Mouse (Mus musculus) embryo, embryonic 11 days (tissue): Measurements from ENCODE around the gene Patj.
A peak's percentile ranks its signal among the peaks of the same experiment; 100 is the strongest.
"Not testable (repeated sequence)": the region's sequence is repeated elsewhere in the genome, so short reads cannot be mapped to it uniquely, and the experiment has no call there.

Experiments used
- DNase-seq: peaks from one replicate; pipeline ENCODE4 v3.0.0-alpha.2; 2015

Patj gene

GRCm38 (mm10) chr4:98395690-98396437 lies at the start of gene Patj:
TSS of gene Patj (plus strand) at chr4:98395785.
- DNase-seq = peak; percentile 79

- no peak for DNase-seq
These were observed 47.0 kb upstream of the Patj start for GRCm38 (mm10) chr4:98348580-98348979.

DNA sequence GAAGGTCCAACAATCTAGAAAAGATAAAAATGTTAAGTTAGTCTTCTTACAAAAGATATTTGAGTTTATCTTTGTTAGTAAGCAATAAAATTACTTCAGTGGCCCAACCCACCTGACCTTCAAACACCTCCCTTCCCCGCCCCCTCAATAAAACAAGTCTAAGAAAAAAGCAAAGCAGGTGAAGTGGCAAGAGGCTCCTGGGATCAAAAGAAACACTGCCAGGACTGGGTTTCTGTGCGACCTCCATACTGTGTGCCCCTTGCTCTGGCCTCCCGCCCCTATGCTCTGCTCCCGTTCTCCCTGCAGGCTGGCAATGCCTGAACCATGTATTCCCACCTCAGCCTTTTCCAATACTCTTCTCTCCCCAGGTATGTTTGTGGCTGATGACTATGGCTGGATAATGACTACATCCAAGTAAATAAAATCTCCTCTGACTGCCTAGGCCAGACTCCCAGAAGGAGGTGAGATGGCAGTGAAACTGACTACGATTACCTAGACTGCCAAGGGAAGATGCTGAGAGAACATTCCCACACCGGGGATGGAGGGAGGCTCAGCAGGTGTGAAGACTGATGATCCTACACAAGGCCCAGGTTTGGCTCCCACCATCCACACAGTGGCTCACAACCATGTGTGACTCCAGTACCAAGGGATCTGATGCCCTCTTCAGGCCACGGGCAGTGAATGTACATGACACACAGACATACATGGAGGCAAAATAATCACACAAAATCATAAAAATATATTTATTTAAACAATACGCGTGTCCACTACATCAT lies 37.4 kb upstream of the Patj start:
- DNase-seq = no peak

GRCm38 (mm10) chr4:98375401-98375800 lies 20.2 kb upstream of the Patj start:
- no peak for DNase-seq

DNA sequence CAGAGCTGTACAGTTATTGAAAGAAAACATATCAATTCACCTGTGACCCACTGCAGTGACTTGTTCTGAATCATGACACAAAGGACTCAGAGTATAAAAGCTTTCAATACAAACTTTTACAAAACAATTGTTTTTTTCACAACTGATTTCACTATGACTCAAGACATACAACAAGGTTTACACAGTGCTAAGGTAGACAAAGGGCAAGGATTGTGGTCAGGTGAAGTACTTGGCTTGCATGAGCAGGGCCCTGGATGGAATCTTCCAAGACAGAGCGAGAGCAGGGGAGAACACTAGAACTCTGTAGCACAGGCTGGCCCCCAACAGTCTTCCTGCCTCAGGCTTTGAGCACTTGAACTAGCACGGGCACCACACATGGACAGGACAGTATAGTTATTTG lies 18.6 kb upstream of the Patj start:
- DNase-seq = no peak

DNA sequence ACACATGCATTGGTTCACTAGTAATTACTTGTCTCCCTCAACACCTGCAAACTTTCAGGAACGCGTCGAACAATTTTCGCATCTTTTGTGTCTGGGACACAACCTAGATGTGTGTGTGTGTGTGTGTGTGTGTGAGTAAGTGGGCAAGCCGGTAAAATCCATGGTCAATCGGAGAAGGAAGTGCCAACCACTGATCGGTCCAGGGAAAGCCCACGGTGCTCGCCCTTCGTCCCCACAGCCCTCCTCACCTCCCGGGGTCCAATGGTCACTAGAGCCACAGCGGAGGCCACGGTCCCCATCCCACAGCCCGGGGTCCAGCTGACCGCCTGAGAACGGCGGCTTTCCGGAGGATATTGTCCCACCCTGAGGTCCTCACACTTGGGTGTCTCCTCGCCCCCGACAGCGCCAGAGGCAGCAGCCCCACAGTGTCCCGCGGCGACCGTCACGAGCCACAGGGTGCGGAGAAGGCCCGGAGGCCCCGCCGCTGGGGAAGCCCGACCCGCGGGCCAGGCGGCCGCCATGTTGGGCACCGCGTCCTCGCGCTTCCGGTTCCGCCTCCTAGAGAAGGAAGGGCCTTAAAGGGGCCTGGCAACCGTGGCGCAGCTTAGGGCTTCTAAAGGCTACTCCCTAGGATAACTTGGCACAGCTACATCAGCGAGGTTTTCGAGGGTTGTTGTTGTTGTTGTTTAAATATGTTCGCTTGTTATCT lies 12.7 kb upstream of the Patj start, which contains the start of gene Tm2d1:
Gene Tm2d1 (minus strand): TSS at position 591 of the 709 bp plus-strand sequence.
- DNase-seq = peak; percentile 93

GRCm38 (mm10) chr4:98385036-98385435 lies 10.5 kb upstream of the Patj start:
- no peak for DNase-seq

- DNase-seq = no peak
These were observed 267 bp upstream of the Patj start for GRCm38 (mm10) chr4:98395346-98395689.

DNA sequence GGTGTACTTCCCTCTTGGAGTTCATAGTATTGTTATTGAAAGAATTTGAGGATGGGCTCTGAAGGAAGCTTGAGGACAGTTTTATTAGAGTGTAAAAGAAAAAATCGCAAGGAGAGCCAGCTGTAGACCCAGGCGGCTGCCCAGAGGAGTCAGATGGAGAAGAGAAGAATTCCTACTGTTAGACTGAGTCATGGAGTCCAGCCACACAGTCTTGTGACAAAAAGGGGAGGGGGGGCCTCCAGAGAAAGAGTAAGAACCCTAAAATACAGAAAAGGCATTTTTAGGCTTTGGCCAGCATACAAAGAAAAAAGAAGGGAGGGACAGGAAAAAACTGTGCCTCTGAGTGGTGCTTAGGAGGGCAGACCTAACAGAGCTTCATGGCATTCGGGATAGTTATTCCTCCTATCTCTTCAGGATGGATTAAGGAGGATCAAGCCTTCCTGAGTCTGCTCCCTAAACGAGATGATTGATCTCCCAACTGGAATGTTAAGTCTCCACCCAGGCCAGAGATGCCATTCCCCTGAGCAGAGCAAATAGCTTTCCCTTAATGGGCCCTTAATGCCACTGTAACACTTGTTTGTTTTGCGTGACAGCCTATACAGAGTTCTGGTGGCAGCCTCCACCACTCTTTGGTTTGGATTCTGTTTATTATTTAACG lies 5.5 kb downstream of the Patj start:
- DNase-seq = no peak

- no peak for DNase-seq
These were observed 6.0 kb downstream of the Patj start for GRCm38 (mm10) chr4:98401584-98401962.

- DNase-seq = no peak
These were observed 7.9 kb downstream of the Patj start for GRCm38 (mm10) chr4:98403492-98403891.

DNA sequence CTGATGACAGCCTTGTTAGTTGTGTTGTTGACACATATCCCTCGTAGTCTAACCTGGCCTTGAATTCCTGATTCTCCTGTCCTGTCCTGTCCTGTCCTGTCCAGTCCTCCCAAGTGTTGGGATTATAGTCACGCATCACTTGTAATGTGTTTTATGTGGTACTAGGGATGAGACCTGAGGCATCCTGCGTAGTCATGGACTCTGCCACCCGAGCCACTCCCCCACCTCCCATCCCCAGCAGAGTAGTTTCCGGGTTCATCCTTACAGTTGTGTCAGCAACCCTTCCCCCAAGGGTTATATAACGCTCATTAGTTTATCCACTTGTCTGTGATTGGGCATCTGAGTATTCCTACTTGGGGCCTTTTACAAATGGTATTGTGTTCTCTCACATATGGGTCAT lies 8.8 kb downstream of the Patj start:
- no peak for DNase-seq

GRCm38 (mm10) chr4:98408455-98408854 lies 12.9 kb downstream of the Patj start:
- DNase-seq = no peak

GRCm38 (mm10) chr4:98415150-98415549 lies 19.6 kb downstream of the Patj start:
- not testable (repeated sequence) for DNase-seq

DNA sequence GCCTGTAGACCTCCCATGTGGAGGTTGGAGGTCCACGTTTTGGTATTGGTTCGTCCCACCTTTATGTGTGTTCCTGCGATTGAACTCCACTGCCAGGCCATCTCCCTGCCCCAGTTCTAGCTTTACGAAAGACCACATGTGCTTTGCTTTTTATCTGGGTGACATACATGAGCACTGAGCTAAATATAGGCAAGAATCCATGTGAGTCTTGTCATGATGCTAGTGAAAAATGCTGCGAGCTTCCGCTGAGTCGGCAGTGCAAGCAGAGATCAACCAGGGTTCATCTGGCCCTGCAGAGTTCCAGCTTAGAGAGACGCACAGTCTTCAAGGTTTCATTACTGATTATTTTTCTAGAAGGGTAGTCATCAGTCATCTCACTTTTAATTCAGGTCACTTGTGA lies 32.8 kb downstream of the Patj start:
- DNase-seq = no peak

GRCm38 (mm10) chr4:98435641-98436457 lies 40.3 kb downstream of the Patj start:
- DNase-seq = no peak

DNA sequence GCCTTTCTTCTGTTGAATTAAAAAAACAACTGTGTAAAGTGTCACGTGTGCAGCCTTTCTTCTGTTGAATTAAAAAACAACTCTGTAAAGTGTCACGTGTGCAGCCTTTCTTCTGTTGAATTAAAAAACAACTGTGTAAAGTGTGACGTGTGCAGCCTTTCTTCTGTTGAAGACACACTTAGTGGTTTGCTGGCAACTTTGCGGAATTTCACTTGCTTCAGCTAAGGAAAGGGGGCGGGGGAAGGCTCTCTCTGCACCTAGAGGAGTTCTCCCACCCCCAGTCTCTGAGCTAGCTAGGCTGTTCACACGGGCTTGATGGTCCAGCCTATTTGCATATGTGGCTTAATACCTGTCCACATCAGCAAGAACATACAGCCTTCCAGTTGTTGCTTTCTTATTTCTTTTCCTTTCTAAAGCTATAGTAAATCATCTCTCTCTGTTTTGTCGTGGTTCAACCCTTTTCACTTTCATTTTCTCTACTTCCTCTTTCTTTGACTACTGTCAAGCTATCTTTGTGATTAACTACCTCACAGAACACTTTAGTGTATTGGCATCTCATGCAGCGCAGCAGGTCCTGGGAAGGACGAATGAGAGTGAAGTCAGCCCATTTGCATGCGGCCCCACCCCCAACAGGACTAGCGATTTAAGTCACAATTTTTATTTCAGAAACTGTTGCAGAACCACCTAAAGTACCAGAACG lies 41.2 kb downstream of the Patj start:
- no peak for DNase-seq

GRCm38 (mm10) chr4:98439261-98440005 lies 43.8 kb downstream of the Patj start:
- no peak for DNase-seq

DNA sequence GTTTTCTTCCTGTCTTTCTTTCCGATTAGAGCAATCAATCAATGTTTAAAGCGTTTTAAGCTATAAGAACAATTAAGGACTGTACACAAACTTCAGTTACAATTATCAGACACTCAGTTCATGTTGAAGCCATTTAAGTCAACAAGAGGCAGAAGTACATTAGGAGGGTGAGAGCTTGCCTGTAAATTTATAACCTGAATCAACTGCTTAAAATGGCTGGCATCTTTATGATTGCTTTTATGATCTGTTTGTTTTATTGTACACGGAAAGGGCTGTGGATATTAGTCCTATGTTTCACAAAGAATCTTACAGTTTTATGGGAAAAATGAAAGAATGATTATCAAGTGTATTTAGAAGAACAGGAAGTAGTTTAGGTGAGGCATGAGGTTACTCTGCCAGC lies 45.7 kb downstream of the Patj start:
- DNase-seq = no peak

- peak; percentile 73 for DNase-seq
These were observed 49.0 kb downstream of the Patj start for GRCm38 (mm10) chr4:98444437-98445139.
